Mouse (Mus musculus): ENCODE measurements at regions not wholly inside any gene's neighbourhood (a gene's known extent, or its start where the extent isn't known, plus 50 kb on each side); places are given as distances from the start of the nearest gene placed in this dataset.

DNA sequence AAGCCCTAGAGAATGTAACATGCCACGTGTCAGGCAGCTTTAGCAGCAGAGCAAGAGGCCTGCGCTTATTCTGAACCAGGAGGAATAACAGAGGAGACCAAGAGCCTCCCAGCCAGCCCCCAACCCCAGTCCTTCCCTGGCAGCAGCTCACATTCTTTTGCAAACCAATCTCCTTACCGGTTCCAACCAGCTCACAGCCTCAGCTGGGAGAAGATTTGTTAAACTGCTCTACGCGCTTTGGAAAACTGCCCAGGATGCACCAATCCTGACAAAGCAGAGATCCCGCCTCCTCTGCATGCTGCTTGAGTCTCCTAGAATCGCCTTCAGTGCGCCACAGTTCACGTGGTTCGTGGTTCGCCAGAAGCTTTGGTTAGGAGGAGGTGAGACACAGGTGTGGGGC is 51.8 kb downstream of the Gm9376 start:
- TF ChIP-seq CTCF (IDR thresholded peaks at IDR 0.05; ENCODE audit: borderline replicate concordance, insufficient read depth, low read depth, low read length), result no peak
- no peak for TF ChIP-seq POLR2A (IDR thresholded peaks at IDR 0.05; ENCODE audit: borderline replicate concordance, insufficient read depth, low read length)
